In genomic region chr6:35253474-35253873, GRCm38 (mm10) we compare ENCODE assay signal across 8 mouse cellular contexts. TPM values are rescaled to one million over a fixed set of nuclear protein-coding genes. Genes with fewer than 3 reads are reported as not detected.
A peak's percentile ranks its signal among the peaks of the same experiment; 100 is the strongest.
DNase-seq lines count a peak whose midpoint lies in the region; ATAC-seq and TF ChIP-seq lines count a peak whose summit lies in the region.

No protein-coding gene starts in this region.

- no peak for TF ChIP-seq CTCF in kidney, adult 2 months (conservative IDR thresholded peaks at IDR 0.05; ENCODE audit: insufficient read depth, insufficient read length, low read depth, low read length)

- ATAC-seq in forebrain, embryonic 16.5 days = no peak
- ATAC-seq in liver, embryonic 12.5 days = no peak

- peak overlapping the region; percentile 81 for H3K4me2 ChIP-seq in forebrain, embryonic 16.5 days (ENCODE audit: low read length)
- H3K4me2 ChIP-seq in liver, embryonic 12.5 days = peak overlapping the region; percentile 79

- no peaks in the 10 kb centered on the region for H3K9me3 ChIP-seq in forebrain, embryonic 16.5 days (ENCODE audit: control insufficient read depth, low read length)
- no peaks in the 10 kb centered on the region for H3K9me3 ChIP-seq in liver, embryonic 12.5 days (replicated peaks)

- H3K4me3 ChIP-seq in forebrain, embryonic 16.5 days (replicated peaks; ENCODE audit: low read length) = peak overlapping the region; percentile 75
- H3K4me3 ChIP-seq in liver, embryonic 12.5 days = peak overlapping the region; percentile 86
- H3K4me3 ChIP-seq in kidney, adult 2 months (ENCODE audit: insufficient read depth, low read depth, low read length) = no peak overlapping the region; the same call in 1 of the 2 replicates

- peak; percentile 27 for DNase-seq in testis, postnatal 10 days (ENCODE audit: low spot score)
- DNase-seq in testis, postnatal 14 days (ENCODE audit: low spot score) = no peak
- no peak for DNase-seq in embryo, embryonic 10.5 days (ENCODE audit: low spot score)
- no peak for DNase-seq in kidney, adult 2 months
- no peak for DNase-seq in right cerebral cortex, postnatal 14 days
- no peak for DNase-seq in adipocyte (ENCODE audit: low spot score)

- H3K4me1 ChIP-seq in forebrain, embryonic 16.5 days (replicated peaks; ENCODE audit: control insufficient read depth, insufficient read depth, low read length) = peaks cover 23% of the 10 kb centered on the region
- H3K4me1 ChIP-seq in liver, embryonic 12.5 days = peaks cover 58% of the 10 kb centered on the region
- H3K4me1 ChIP-seq in kidney, adult 2 months (ENCODE audit: control insufficient read depth, insufficient read depth, low read length) = peaks cover 4% of the 10 kb centered on the region; the same call in 1 of the 2 replicates

- 38% methylated on average over 5 of the region's 5 CpGs for WGBS in forebrain, embryonic 16.5 days
- 30% methylated on average over 5 of the region's 5 CpGs for WGBS in liver, embryonic 12.5 days (ENCODE audit: insufficient replicate concordance)
- WGBS in kidney, adult 2 months = 48% methylated on average over 5 of the region's 5 CpGs

- no peak for TF ChIP-seq POLR2A in kidney, adult 2 months (IDR thresholded peaks at IDR 0.05; ENCODE audit: low read depth, low read length)

- no peaks in the 10 kb centered on the region for H3K36me3 ChIP-seq in forebrain, embryonic 16.5 days (ENCODE audit: control insufficient read depth, insufficient read depth)
- 0 out of 2 replicates have a peak, but pooled peaks cover 7% of the 10 kb centered on the region for H3K36me3 ChIP-seq in liver, embryonic 12.5 days
- H3K36me3 ChIP-seq in kidney, adult 2 months (ENCODE audit: control insufficient read depth, insufficient read depth, low read length) = no peaks in the 10 kb centered on the region

- no peak overlapping the region; the same call in 1 of the 2 replicates for H3K9ac ChIP-seq in forebrain, embryonic 16.5 days (replicated peaks; ENCODE audit: low read depth, low read length)
- H3K9ac ChIP-seq in liver, embryonic 12.5 days = peak overlapping the region; percentile 96

- H3K27ac ChIP-seq in forebrain, embryonic 16.5 days (ENCODE audit: low read length) = no peak overlapping the region
- peak overlapping the region; percentile 98 for H3K27ac ChIP-seq in liver, embryonic 12.5 days
- H3K27ac ChIP-seq in kidney, adult 2 months (ENCODE audit: insufficient read depth, low read depth, low read length) = no peak overlapping the region

- no peaks in the 10 kb centered on the region for H3K27me3 ChIP-seq in forebrain, embryonic 16.5 days (replicated peaks; ENCODE audit: control insufficient read depth, insufficient read depth, low read length)
- H3K27me3 ChIP-seq in liver, embryonic 12.5 days (replicated peaks) = no peaks in the 10 kb centered on the region
- H3K27me3 ChIP-seq in kidney, adult 2 months (replicated peaks; ENCODE audit: control insufficient read depth, insufficient read depth, low read length) = no peaks in the 10 kb centered on the region

RNA-seq across cellular contexts. Expression of gene Slc13a4, which starts 54.5 kb away (rescaled TPM):
- polyA plus RNA-seq in forebrain, embryonic 16.5 days (2015; fragmentation: Nextera tagmentation; extraction: Ambion mirVana) = 4.6 and 5.6 TPM in 2 replicates
- polyA plus RNA-seq in liver, embryonic 12.5 days (2016; fragmentation: Nextera tagmentation; extraction: Ambion mirVana) = 0.23 and 0.25 TPM in 2 replicates
- polyA plus RNA-seq in kidney, adult 2 months (2012; rRNA removed) = 5.2 and 5.6 TPM in 2 replicates
